Mouse (Mus musculus) embryonic stem cell, embryonic (primary cell): ENCODE results near the gene Neb.

Source experiments
- CTCF ChIA-PET, 4 experiments: fragments of 300-600 bp in 2 of 4; fragments of 350-600 bp in 2 of 4; sonication (Branson Sonifier 250); formaldehyde crosslinking; loops; one replicate each; lab custom pipeline; 2022; ENCODE audit warnings: inconsistent platforms in 2 of 4; lab: Charles Lee
- POLR2A ChIA-PET, 4 experiments: fragments of 300-600 bp in 2 of 4; fragments of 350-600 bp in 2 of 4; sonication (Branson Sonifier 250); formaldehyde crosslinking; loops; one replicate each; lab custom pipeline; 2022; ENCODE audit warnings: antibody characterized with exemption in 4 of 4, inconsistent platforms in 1 of 4; lab: Charles Lee

Neb gene

DNA sequence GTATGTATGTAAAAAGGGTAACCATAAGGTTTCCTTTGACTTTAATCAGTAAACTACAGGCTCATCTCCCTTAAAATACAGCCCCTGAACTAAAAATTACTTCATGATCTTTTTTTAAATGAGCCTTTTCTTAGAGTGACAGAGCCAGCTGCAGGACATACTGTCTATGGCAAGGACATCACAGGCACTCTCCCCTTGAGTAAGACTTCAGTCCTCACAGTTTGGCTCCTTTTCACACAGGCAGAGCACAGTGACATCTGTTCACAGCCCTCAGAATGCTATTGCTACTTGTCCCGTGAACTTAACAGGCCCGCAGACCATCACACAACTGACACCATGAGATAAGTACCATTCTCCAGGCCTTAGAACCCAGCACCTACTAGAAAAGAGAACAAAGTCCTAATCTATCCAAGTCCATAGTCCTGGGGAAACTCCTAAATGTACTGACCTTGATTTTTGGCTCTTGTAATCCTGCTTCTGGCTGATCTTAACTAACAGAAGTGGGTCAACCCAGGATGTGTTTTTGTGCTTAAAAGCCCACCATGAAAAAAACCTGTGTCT is 12.2 kb upstream of the Neb start:
- POLR2A ChIA-PET, result no interaction called here
- CTCF ChIA-PET, result no interaction called here

DNA sequence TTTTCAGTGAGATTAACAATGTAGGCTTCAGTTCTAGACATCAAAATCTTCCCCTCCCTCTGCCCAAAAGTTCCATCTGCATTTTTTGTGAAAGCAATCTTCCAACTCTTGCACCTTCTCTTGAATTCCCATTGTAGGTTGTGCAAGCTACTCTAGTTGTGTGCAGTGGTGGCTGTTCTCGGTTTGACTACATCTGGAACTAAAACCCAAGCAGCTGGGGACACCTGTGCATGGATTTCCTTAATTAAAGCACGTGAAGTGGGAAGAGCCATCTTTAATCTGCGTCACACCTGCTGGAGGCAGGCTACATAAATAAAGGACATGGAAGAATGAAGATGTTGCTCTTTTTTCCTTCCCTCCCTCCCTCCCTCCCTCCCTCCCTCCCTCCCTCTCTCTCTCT is 11.7 kb upstream of the Neb start:
- ChIA-PET CTCF (no interaction called here), POLR2A (no interaction called here)

DNA sequence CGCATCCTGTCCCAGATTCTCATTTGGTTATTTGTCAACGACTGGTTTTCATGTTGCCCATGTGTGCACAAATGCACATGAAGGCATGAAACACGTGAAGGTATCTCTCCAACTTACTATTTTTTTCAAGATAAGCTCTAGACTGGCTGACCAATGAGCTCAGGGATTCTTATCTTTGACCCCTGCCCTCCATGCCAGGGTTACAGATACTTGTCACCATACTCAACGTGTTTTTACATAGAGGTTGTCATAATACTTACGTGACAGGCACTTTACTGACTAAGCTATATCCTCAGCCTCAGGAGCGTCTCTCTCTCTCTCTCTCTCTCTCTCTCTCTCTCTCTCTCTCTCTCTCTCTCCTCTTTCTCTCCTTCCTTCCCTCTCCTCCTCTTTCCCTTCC is 8.2 kb upstream of the Neb start:
- CTCF ChIA-PET, result no interaction called here
- POLR2A ChIA-PET, result interaction anchor here in 1 of 4 experiments (0.5 to 1.6 kb wide), 3 partner anchors 39 to 314 kb away, joined by 3 to 6 read pairs (median 4); partner anchors contain the start of gene Arl5a

DNA sequence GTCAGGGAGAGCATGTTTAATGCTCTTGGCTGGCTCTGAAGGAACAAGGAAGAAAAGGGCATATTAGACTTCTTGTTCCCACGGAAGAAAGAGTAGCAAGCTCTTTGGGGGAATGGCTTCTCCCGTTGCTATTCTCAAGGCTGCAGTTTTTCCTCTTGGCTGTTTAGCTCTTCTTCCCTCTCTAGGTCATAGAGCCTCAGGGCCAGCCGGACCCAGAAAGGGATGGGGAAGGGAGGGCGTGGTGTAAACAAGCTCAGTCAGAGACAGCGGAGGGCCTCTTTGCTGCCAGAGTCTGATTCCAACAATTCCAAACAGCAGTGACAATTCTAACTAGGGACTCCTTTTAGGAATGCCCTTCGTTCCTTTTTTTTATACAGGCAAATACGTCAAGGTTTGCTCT is 7.8 kb upstream of the Neb start:
- POLR2A ChIA-PET, result interaction anchor here in 1 of 4 experiments (0.5 to 1.6 kb wide), 3 partner anchors 39 to 314 kb away, joined by 3 to 6 read pairs (median 4); partner anchors contain the start of gene Arl5a
- CTCF ChIA-PET, result no interaction called here

DNA sequence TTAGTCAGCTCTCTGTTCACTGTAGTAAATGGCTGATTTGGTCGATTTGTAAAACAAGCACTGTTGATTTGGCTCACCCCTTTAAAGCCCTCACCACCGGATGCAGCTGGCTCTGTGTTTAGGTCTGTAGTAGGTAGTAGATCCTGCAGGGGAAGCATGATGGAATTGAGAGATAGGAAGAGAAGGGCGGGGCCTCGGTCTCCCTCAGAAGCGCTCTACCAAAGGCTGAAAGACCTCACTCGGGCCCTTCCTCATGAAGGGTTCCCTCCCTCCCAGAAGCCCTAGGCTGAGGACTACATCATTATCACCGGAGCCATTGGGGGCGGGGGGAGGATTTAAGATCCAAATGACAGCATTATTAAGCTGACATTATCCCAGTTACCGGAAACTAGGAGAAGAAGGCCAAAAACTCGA is 581 bp upstream of the Neb start:
- ChIA-PET POLR2A (interaction anchor here in 2 of 4 experiments (0.6 to 1.8 kb wide), 7 partner anchors 9 to 947 kb away, joined by 3 to 8 read pairs (median 4); partner anchors contain the start of gene Arl5a (in 2 of the 2)), CTCF (interaction anchor here in 2 of 4 experiments (0.8 to 1.3 kb wide), 2 partner anchors 27 to 212 kb away, joined by 3 to 5 read pairs; no protein-coding TSS in a partner anchor)

DNA sequence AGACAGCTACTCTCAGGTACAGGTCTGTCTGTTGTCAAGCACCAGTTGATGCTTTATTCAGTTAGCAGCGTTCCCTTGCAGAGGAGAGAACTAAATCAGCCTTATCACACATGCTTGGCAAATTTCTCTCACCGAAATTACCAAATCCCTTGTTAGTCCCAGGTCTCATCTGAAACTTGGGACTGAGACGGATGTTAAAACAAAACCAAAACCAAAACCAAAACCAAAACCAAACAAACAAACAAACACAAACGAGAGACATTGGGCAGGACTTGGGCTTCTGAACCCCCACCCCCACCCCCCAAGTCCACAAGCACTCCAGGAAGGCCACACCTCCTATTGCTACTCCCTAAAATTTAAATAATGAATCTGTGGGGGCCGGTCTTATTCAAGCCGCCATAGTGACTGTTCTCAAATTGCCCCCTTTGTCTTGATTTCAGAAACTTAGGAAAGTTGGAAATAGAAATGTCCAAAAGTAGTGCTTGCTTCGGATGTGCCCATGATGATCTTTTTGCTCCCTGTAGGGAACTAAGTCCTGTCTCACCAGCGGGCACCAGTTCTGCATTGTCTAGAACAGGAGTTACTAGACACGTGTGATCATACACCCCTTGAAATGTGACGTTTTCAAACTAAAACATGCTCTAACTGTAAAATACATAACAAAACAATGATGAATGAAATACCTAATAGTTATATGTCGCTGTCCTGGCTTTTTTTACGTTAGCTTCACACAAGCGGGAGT is 397 bp downstream of the Neb start:
- CTCF ChIA-PET, result interaction anchor here in 2 of 4 experiments (0.7 to 0.8 kb wide), 2 partner anchors 213 to 298 kb away, joined by 3 read pairs; no protein-coding TSS in a partner anchor
- POLR2A ChIA-PET, result interaction anchor here in 2 of 4 experiments (1.2 to 1.6 kb wide), 3 partner anchors 47 to 57 kb away, joined by 3 to 8 read pairs (median 4); partner anchors contain the start of gene Arl5a (in 2 of the 2)

DNA sequence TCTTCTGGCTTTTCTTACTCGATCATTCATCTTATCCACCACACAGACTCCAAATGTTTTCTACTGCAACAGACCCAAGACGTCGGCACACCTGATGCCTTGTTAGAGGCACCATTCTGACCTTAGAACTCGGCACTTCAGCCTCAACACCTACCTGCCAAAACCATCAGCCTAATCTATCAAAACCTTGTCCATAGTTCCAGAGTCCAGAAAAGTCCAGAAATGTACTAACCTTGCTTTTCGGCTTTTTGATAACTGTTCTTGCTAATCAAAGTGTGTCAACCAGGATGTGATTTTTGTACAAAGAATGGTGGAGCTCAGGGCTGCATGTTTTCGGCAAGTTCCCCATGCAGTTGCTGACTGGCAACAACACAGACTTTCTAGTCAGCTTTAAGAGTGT is 3.6 kb downstream of the Neb start:
- POLR2A ChIA-PET, result no interaction called here
- CTCF ChIA-PET, result no interaction called here

DNA sequence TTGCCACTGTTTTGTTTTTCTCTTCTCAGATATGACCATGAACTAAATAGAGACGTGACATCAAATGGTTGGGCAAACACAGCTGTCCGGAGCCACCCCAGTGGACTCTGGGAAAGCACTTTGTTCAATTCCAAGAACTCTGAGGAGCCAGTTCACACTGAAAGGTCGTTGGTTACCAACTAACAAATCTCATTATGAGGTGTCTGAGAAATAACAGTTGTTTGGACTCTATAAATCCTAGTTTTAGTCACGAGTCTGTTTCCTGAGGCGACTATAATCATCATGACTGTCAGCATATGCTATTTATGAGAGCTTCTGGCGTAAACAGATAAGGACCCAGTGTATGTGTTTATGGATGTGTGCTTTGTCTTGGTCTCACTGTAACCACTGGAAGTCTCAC is 5.8 kb downstream of the Neb start:
- ChIA-PET POLR2A (no interaction called here), CTCF (no interaction called here)

DNA sequence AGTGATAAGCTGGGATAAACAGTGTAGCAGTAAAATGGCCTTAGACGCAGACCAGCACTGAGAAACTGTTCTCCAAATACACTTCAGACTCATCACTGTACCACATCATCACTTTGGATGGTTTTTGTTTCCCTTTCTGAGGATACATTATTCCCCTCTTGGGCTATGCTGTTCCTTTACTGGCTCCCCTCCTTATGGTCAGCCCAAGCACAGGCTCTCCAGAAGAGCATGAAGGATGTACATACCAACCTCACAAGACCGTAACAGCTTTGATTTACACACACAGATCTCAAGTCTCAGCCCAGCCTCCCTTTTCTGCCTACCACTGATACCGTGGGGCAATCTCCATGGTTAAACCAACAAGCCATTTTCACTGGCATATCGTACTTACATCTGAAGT is 6.2 kb downstream of the Neb start:
- CTCF ChIA-PET, result no interaction called here
- POLR2A ChIA-PET, result no interaction called here

DNA sequence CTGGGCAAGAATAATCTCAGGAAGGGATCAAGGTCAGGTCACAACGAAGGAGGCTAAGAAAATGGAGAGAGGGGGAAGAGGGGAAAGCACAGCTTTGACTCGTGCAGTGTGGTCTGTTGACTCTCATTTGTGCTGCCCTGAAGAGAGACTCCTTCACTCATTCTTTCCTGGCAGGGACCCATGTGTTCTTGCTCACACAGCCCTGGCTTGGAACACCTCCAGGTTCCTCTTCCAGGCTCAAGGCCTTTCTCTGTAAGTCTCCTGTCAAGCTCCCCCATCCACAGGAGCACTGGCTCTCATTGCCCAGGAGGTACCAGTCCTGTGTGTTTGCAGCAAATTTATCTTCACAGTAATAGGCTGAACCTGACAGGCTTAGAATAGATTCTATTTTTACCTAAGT is 7.2 kb downstream of the Neb start:
- POLR2A ChIA-PET, result no interaction called here
- CTCF ChIA-PET, result no interaction called here

DNA sequence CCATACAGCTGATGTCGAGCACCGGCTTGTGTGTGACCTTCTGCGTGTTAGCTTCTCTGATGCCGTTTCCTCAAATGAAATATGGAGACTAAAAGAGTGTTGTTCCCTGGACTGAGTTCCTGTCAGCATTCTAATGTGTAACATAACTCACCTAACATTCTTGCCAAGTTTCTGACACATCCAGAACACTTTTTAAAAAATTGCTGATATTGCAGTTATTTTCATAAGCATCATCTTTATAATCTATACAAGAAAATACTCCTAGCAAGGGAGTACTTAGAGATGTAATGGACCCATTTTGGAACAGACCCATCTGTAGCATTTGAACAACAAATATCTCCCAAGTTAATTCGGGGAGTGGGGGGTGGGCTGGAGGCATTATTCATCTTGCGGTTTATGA is 8.7 kb downstream of the Neb start:
- ChIA-PET CTCF (no interaction called here), POLR2A (interaction anchor here in 1 of 4 experiments (0.6 to 1.0 kb wide), 2 partner anchors 10 to 383 kb away, joined by 3 to 4 read pairs; no protein-coding TSS in a partner anchor)

DNA sequence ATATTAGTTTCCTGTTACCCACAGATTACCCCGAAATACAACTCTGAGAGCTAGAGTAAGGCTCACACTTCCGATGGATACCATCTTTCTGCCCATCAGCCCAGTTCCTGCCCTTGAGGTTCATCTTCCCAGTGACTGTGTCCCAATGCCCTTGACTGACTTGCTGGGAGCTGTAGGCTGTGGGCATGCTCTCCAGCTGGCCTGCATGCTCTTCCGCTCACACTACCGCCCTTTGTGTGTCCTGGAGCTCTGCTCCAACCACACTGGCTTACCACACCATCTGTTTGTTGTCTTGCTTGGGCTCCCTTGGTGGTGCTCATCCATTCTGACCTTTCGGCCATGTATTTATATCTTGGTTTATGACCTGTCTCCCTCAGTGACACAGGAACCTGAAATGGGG is 10.6 kb downstream of the Neb start:
- ChIA-PET POLR2A (no interaction called here), CTCF (no interaction called here)

DNA sequence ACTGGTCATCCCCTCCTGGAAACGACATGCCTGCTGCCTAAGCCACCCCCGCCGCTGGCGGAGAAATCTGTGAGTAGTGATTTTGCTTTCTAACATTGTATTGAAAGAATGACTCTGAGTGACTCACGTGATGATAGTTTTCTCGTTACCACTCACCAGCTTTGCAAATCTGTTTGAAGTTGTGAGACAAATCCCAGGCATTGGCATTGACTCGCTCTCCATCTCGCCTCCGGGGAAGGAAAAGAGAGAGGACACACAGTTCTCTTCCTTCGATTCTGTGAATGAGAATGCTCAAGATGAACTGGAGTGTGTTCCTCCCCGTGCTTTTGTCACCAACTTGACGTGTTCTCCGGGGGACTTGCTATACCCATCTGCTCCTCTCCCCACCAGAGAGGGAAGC is 11.0 kb downstream of the Neb start:
- ChIA-PET CTCF (interaction anchor here in 1 of 4 experiments (0.5 kb wide), 1 partner anchor 261 kb away, joined by 3 read pairs; no protein-coding TSS in a partner anchor), POLR2A (no interaction called here)

DNA sequence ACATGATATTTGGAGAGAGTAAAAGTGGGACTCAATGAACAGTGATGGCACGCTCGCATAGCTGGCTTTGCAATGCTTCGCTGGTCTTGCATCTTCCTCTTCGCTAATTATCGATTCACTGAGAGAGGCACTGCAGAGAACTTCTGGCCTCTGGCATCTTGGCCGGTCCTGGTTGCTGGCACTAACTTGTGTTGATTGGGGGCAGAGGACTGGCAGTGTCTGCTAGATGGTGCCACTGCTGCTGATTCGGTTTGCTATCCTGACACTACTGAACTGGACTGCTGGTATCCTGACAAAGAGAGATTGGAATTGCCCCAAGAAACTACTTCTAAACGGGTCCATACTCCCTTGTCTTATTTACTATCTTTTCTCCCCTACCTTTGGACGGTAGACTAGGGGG is 17.2 kb downstream of the Neb start:
- ChIA-PET CTCF (interaction anchor here in 1 of 4 experiments (0.6 kb wide), 1 partner anchor 204 kb away, joined by 4 read pairs; no protein-coding TSS in a partner anchor), POLR2A (interaction anchor here in 1 of 4 experiments (1.0 kb wide), 2 partner anchors 35 to 63 kb away, joined by 4 to 6 read pairs; partner anchors contain the start of gene Arl5a)

DNA sequence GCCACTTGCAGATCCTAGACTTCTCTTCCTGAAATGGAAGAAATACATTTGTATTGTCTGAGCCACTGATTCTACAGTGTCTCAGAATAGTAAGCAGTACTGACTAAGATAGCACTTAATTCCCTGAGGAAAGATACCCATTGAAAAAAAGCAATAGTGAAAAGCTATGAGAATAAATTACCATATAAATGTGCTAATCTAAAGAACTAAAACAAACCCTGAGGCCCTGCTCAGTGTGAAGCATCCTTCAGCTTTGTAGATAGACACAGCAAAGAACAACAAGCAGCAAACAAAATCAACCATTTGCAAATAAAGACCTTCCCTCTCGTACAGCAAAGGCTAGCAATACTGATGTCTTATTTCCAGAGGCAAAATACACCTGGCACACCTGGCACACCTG is 18.6 kb downstream of the Neb start:
- POLR2A ChIA-PET, result no interaction called here

DNA sequence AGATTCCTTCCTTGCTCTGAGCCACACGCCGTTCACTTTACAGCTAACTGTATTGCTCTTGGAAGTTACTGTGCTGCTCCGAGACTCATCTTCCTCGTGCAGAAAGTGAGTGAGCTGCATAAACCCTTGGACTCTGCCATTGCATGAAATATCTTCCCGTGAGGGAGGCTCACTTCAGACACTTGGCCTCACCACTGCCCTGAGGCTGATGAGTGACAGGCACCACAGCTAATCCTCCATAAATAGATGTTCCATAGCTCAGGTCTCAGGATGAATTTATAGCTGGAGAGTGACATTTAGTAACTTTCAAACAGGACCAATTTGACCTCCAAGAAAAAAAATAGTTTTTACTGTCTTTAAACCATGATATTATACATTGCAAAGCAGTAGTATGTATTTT is 20.1 kb downstream of the Neb start:
- ChIA-PET POLR2A (no interaction called here), CTCF (no interaction called here)

More for the DNA sequence above, 18.6 kb downstream of the Neb start:
- CTCF ChIA-PET, result no interaction called here

DNA sequence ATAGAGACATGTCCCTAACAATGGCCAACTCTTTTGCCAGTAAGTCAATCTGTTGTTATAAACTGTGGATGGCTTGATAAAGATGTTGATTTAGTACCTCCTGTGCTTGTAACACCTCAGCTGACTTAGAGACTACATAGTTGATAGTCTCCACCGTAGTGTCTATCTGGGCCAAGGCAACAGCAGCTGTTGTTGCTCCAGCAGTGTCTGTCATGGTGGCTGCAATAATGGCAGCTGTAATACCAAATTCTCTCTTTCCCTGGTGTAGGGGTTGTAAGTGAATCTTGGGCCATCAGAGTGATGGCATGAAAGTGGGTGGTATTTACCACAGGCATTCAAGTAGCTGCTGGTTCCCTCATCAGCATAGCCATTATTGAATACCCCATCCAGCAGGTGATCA is 27.2 kb downstream of the Neb start:
- CTCF ChIA-PET, result no interaction called here
- POLR2A ChIA-PET, result no interaction called here

DNA sequence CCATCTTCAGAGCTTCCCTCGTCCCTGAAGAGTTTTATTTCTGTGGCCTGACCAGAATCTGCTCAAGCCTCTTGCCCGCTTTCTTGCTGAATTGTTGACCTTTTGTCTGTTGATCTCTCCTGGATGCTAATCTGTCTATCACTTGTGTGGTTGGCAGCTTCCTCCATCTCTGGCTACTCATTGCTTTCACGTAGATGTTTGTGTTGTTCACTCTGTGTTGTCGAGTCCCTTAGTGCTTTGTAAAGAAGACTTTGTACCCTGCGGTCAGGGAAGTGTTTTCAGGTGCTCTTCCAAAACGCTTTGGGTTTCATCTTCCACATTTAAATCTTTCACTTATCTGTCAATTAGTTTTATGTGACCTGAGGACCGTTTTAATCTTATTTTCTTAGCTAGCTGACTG is 37.3 kb downstream of the Neb start:
- CTCF ChIA-PET, result no interaction called here
- POLR2A ChIA-PET, result no interaction called here

DNA sequence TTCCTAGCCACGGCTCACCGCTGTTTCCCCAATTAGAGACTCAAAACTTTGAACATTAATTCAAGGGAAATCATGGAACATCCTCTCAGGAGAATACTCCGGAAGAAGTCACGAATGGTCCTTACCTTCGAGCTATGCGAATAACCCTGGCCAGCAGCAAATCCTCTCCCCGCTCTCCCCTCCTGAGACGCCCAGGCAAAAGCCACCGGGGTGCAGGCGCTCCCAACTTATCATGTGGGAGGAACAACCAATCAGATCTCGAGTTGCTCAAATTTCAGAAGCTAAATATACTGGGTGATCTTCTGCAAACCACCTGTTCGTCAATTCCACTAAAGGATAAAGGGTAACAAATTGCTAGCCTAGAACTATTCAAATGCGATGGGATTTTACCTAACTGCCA is 42.7 kb downstream of the Neb start:
- POLR2A ChIA-PET, result no interaction called here
- CTCF ChIA-PET, result no interaction called here

DNA sequence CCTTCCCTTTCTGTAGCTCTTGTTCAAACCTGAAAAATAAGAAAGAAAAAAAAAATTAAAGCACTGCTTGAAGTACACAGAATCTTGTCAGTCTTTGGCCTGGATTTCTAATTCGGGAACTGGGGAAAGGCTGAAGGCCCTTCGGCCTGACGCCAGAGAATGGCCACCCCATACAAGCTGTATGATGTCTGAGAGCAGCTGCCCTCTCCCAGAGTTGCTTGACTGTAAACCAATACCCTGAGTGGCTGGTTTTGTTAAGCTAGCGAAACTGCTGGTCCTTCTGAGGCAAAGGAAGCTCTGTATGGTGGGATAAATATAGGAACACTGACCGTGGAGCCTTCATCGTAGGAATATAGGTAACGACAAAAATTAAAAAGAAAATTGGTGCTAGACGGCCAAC is 43.2 kb downstream of the Neb start:
- POLR2A ChIA-PET, result no interaction called here
- CTCF ChIA-PET, result no interaction called here
